Mouse (Mus musculus) myocyte (in vitro differentiated cells): ENCODE data around the gene Nsd1. TPM values are rescaled to one million over a fixed set of nuclear protein-coding genes. Genes with fewer than 3 reads are reported as not detected.
A peak's percentile ranks its signal among the peaks of the same experiment; 100 is the strongest.

Experiments used
- H3K27me3 ChIP-seq: one replicate; pipeline ENCODE4 v1.6.1; 2011; ENCODE audit not compliant: control insufficient read depth, insufficient read depth, insufficient read length
- H3K36me3 ChIP-seq: one replicate; pipeline ENCODE4 v1.6.1; 2011; ENCODE audit not compliant: control insufficient read depth, insufficient read depth
- H3K4me2 ChIP-seq: one replicate; pipeline ENCODE4 v1.6.1; 2011; ENCODE audit warnings: low read depth, control low read depth
- H3K4me3 ChIP-seq: one replicate; pipeline ENCODE4 v1.5.1; 2011; ENCODE audit warnings: mild to moderate bottlenecking, control low read depth, moderate library complexity
- H3K79me2 ChIP-seq: one replicate; pipeline ENCODE4 v1.6.1; 2011; ENCODE audit not compliant: control insufficient read depth, insufficient read depth
- H3ac ChIP-seq: one replicate; pipeline ENCODE4 v1.6.1; 2011; ENCODE audit not compliant: control insufficient read depth, insufficient read length
- CEBPB ChIP-seq: IDR thresholded peaks from 2 replicates; pipeline ENCODE4 v1.6.1; 2011; ENCODE audit warnings: mild to moderate bottlenecking, moderate library complexity; ENCODE audit not compliant: poor library complexity, insufficient read depth, severe bottlenecking
- E2F4 ChIP-seq: IDR thresholded peaks from one replicate; pipeline ENCODE4 v1.6.1; 2011; ENCODE audit warnings: mild to moderate bottlenecking, control low read depth, moderate library complexity; ENCODE audit not compliant: insufficient read depth
- MAX ChIP-seq: IDR thresholded peaks from one replicate; pipeline ENCODE4 v1.6.1; 2011; ENCODE audit warnings: low read depth, mild to moderate bottlenecking, control low read depth
- MYOD1 ChIP-seq, 3 experiments: IDR thresholded peaks; one replicate each; pipeline ENCODE4 v1.6.1; 2011; ENCODE audit warnings: control low read depth in 2 of 3, low read depth in 2 of 3, mild to moderate bottlenecking in 2 of 3, moderate library complexity in 1 of 3; ENCODE audit not compliant: insufficient read length in 2 of 3, control insufficient read depth in 1 of 3
- MYOG ChIP-seq, 3 experiments: IDR thresholded peaks; one replicate each; pipeline ENCODE4 v1.6.1; 2011; ENCODE audit warnings: control low read depth in 2 of 3, low read depth in 2 of 3, mild to moderate bottlenecking in 2 of 3; ENCODE audit not compliant: insufficient read length in 2 of 3, control insufficient read depth in 1 of 3, insufficient read depth in 1 of 3
- POLR2A ChIP-seq: IDR thresholded peaks from one replicate; pipeline ENCODE4 v1.6.1; 2011; ENCODE audit warnings: low read depth, mild to moderate bottlenecking, control low read depth, moderate library complexity; ENCODE audit not compliant: insufficient read length
- POLR2AphosphoS2 ChIP-seq: IDR thresholded peaks from one replicate; pipeline ENCODE4 v1.6.1; 2011; ENCODE audit warnings: low read depth, control low read depth; ENCODE audit not compliant: insufficient read length
- REST ChIP-seq: IDR thresholded peaks from one replicate; pipeline ENCODE4 v1.6.1; 2011; ENCODE audit warnings: mild to moderate bottlenecking, control low read depth, moderate library complexity; ENCODE audit not compliant: insufficient read depth, insufficient read length
- SRF ChIP-seq: IDR thresholded peaks from one replicate; pipeline ENCODE4 v1.6.1; 2011; ENCODE audit warnings: low read depth; ENCODE audit not compliant: control insufficient read depth, insufficient read length
- TCF12 ChIP-seq: IDR thresholded peaks from one replicate; pipeline ENCODE4 v1.6.1; 2011; ENCODE audit warnings: mild to moderate bottlenecking, control low read depth; ENCODE audit not compliant: poor library complexity, insufficient read depth, severe bottlenecking
- TCF3 ChIP-seq: IDR thresholded peaks from one replicate; pipeline ENCODE4 v1.6.1; 2011; ENCODE audit warnings: low read depth, control low read depth; ENCODE audit not compliant: insufficient read length
- USF1 ChIP-seq: IDR thresholded peaks from one replicate; pipeline ENCODE4 v1.6.1; 2011; ENCODE audit warnings: low read depth, mild to moderate bottlenecking, control low read depth, moderate library complexity
- polyA plus RNA-seq: library from polyadenylated mRNA; unstranded; fragments of >200 nt; fragmentation: generic; extraction: Trizol; gene quantifications from one replicate; pipeline ENCODE4 v1.2.1, GENCODE M21; 2012; ENCODE audit warnings: missing spikeins

The Nsd1 gene
- polyA plus RNA-seq, 1 experiment: 10.2 TPM

GRCm38 (mm10) chr13:55346745-55347144, 137.2 kb downstream of the Nsd1 start:
- Histone ChIP-seq H3K4me2 (no peak overlapping the region), H3ac (no peak overlapping the region), H3K36me3 (peaks cover 34% of the 10 kb centered on the region), H3K4me3 (no peak overlapping the region), H3K27me3 (no peaks in the 10 kb centered on the region), H3K79me2 (no peaks in the 10 kb centered on the region)
- no peak for TF ChIP-seq POLR2A
- no peak for TF ChIP-seq MYOD1 (IDR thresholded peaks at IDR 0.05; ENCODE audit: control insufficient read depth in 1 of 3, insufficient read length in 2 of 3, low read depth in 2 of 3)

DNA sequence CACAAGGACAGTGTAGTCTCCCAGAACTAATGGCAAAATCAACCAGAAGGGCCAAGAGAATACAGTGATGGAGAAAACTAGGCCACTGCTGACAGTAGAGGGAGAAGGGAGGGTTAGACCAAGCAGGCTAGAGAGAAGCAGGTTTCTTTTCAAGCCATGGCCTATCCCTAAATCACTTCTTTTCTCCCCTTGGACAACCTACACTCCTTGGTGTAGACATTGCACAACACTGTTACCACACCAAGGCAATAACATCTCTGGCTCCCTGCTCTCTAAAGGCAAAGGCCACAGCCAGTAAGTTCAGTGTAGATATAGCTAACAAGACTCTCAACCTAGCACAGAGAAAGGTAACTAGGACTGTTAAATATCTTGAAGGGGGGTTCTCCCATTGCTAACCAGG, 151.6 kb downstream of the Nsd1 start:
- peak overlapping the region; percentile 70 for H3K4me3 ChIP-seq
- peaks cover 7% of the 10 kb centered on the region for H3K27me3 ChIP-seq
- TF ChIP-seq CEBPB: no peak
- no peak for TF ChIP-seq USF1
- no peak for TF ChIP-seq POLR2AphosphoS2
- no peak for TF ChIP-seq SRF
- no peak for TF ChIP-seq MYOD1 (IDR thresholded peaks at IDR 0.05; ENCODE audit: control insufficient read depth in 1 of 3, insufficient read length in 2 of 3, low read depth in 2 of 3)
- no peak for TF ChIP-seq MYOG (IDR thresholded peaks at IDR 0.05; ENCODE audit: control insufficient read depth in 1 of 3, insufficient read depth in 1 of 3, insufficient read length in 2 of 3, low read depth in 2 of 3)
- no peak for TF ChIP-seq POLR2A
- no peak for TF ChIP-seq REST
- TF ChIP-seq TCF12: no peak
- no peak for TF ChIP-seq MAX
- no peak for TF ChIP-seq TCF3
- no peak for TF ChIP-seq E2F4
- H3ac ChIP-seq: no peak overlapping the region
- peak overlapping the region; percentile 86 for H3K4me2 ChIP-seq
- peaks cover 61% of the 10 kb centered on the region for H3K79me2 ChIP-seq
- peaks cover 20% of the 10 kb centered on the region for H3K36me3 ChIP-seq

GRCm38 (mm10) chr13:55361974-55362452, 152.4 kb downstream of the Nsd1 start:
- peak overlapping the region; percentile 86 for H3K4me2 ChIP-seq
- peaks cover 12% of the 10 kb centered on the region for H3K36me3 ChIP-seq
- H3ac ChIP-seq: peak overlapping the region; percentile 20
- H3K4me3 ChIP-seq: peak overlapping the region; percentile 70
- peaks cover 52% of the 10 kb centered on the region for H3K79me2 ChIP-seq
- TF ChIP-seq MYOD1 (IDR thresholded peaks at IDR 0.05; ENCODE audit: control insufficient read depth in 1 of 3, insufficient read length in 2 of 3, low read depth in 2 of 3) (peak; percentile 7 to 94 (median 88)), TCF12 (no peak), MYOG (IDR thresholded peaks at IDR 0.05; ENCODE audit: control insufficient read depth in 1 of 3, insufficient read depth in 1 of 3, insufficient read length in 2 of 3, low read depth in 2 of 3) (peak in 1 of 3 experiments; percentile 54)
- peaks cover 7% of the 10 kb centered on the region for H3K27me3 ChIP-seq

GRCm38 (mm10) chr13:55362453-55363060, 153.0 kb downstream of the Nsd1 start, which contains the start of gene Lman2:
Lman2 (minus strand) TSS chr13:55362783.
- H3K4me3 ChIP-seq: peak within 1 kb of the TSS; percentile 70
- H3K27me3 ChIP-seq: peaks cover 7% of the 10 kb centered on the region
- TF ChIP-seq SRF (peak; percentile 41), POLR2A (peak; percentile 49), E2F4 (peak; percentile 38), MAX (no peak), POLR2AphosphoS2 (peak; percentile 20), MYOG (IDR thresholded peaks at IDR 0.05; ENCODE audit: control insufficient read depth in 1 of 3, insufficient read depth in 1 of 3, insufficient read length in 2 of 3, low read depth in 2 of 3) (no peak)
- H3ac ChIP-seq: peak within 1 kb of the TSS; percentile 20
- H3K4me2 ChIP-seq: peak within 1 kb of the TSS; percentile 86
- peaks cover 10% of the 10 kb centered on the region for H3K36me3 ChIP-seq
- H3K79me2 ChIP-seq: peaks cover 47% of the 10 kb centered on the region

Other genes with a start within 250 kb of the Nsd1 start
- gene Hk3, start 188.4 kb upstream of the Nsd1 start, polyA plus RNA-seq: not detected
- gene Uimc1, start 109.5 kb upstream of the Nsd1 start, polyA plus RNA-seq: 12.3 TPM
- 64.0 TPM for gene Zfp346, start 104.5 kb upstream of the Nsd1 start, polyA plus RNA-seq
- gene Gm17617, start 76.2 kb upstream of the Nsd1 start, polyA plus RNA-seq: not detected
- 6.6 TPM for gene Fgfr4, start 57.1 kb upstream of the Nsd1 start, polyA plus RNA-seq
- 365 TPM for gene Prelid1, start 110.7 kb downstream of the Nsd1 start, polyA plus RNA-seq
- gene Rab24, start 112.2 kb downstream of the Nsd1 start, polyA plus RNA-seq: 59.8 TPM
- gene Mxd3, start 120.0 kb downstream of the Nsd1 start, polyA plus RNA-seq: 17.0 TPM
- 84.7 TPM for gene Lman2, start 153.0 kb downstream of the Nsd1 start, polyA plus RNA-seq
- gene Rgs14, start 159.9 kb downstream of the Nsd1 start, polyA plus RNA-seq: 2.3 TPM
- 0.04 TPM for gene Slc34a1, start 188.4 kb downstream of the Nsd1 start, polyA plus RNA-seq
- gene Pfn3, start 205.4 kb downstream of the Nsd1 start, polyA plus RNA-seq: not detected
- gene F12, start 217.0 kb downstream of the Nsd1 start, polyA plus RNA-seq: not detected
- gene Grk6, start 235.3 kb downstream of the Nsd1 start, polyA plus RNA-seq: 29.1 TPM